Mouse (Mus musculus) spleen, adult 2 months (tissue): ENCODE measurements around the gene Babam2. TPM values are rescaled to one million over a fixed set of nuclear protein-coding genes. Genes with fewer than 3 reads are reported as not detected.

Experiments
- DNase-seq, 2 experiments: peaks; one replicate each; pipeline versions ENCODE4 v3.0.0 to v3.0.0-alpha.2; 2012 to 2021; ENCODE audit warnings: low spot score in 2 of 2, low read depth in 1 of 2
- H3K27ac ChIP-seq: fragments of 200-500 bp; 2 replicates; pipeline ENCODE4 v1.5.1; 2012; ENCODE audit warnings: low read length, inconsistent platforms; ENCODE audit not compliant: insufficient read depth
- H3K27me3 ChIP-seq: fragments of 200-500 bp; 2 replicates; pipeline ENCODE4 v1.6.1; 2012; ENCODE audit warnings: mild to moderate bottlenecking, moderate library complexity, low read length, inconsistent platforms; ENCODE audit not compliant: control insufficient read depth, insufficient read depth
- H3K36me3 ChIP-seq: fragments of 200-500 bp; 2 replicates; pipeline ENCODE4 v1.6.1; 2012; ENCODE audit warnings: mild to moderate bottlenecking, low read length, inconsistent platforms; ENCODE audit not compliant: control insufficient read depth, insufficient read depth
- H3K4me1 ChIP-seq: fragments of 200-500 bp; 2 replicates; pipeline ENCODE4 v1.6.1; 2011; ENCODE audit warnings: inconsistent platforms; ENCODE audit not compliant: control insufficient read depth, insufficient read depth, insufficient read length
- H3K4me3 ChIP-seq: fragments of 200-500 bp; 2 replicates; pipeline ENCODE4 v1.5.1; 2011; ENCODE audit warnings: mild to moderate bottlenecking, inconsistent platforms; ENCODE audit not compliant: insufficient read depth, insufficient read length; ENCODE audit errors: extremely low read depth
- CTCF ChIP-seq: fragments of 200-500 bp; IDR thresholded peaks from 2 replicates; pipeline ENCODE4 v1.5.1; 2011; ENCODE audit warnings: mild to moderate bottlenecking, inconsistent platforms; ENCODE audit not compliant: insufficient read depth, insufficient read length, insufficient replicate concordance; ENCODE audit errors: extremely low read depth
- POLR2A ChIP-seq: fragments of 200-500 bp; IDR thresholded peaks from 2 replicates; pipeline ENCODE4 v1.6.1; 2011; ENCODE audit warnings: low read depth, low read length, inconsistent platforms
- WGBS: fragments of 180-500 bp; shearing (Covaris S2); methylation state at CpG from one replicate; pipeline ENCODE4 v1.1.7; 2018; 5-methylcytosine and 5-hydroxymethylcytosine counted together
- polyA plus RNA-seq: library from polyadenylated mRNA; depleted of rRNA; stranded (reverse); fragments of >200 nt; gene quantifications from 2 replicates; pipeline ENCODE4 v1.2.3, GENCODE M21; 2012

Babam2 gene
- polyA plus RNA-seq, 1 experiment = 12.2 TPM

DNA sequence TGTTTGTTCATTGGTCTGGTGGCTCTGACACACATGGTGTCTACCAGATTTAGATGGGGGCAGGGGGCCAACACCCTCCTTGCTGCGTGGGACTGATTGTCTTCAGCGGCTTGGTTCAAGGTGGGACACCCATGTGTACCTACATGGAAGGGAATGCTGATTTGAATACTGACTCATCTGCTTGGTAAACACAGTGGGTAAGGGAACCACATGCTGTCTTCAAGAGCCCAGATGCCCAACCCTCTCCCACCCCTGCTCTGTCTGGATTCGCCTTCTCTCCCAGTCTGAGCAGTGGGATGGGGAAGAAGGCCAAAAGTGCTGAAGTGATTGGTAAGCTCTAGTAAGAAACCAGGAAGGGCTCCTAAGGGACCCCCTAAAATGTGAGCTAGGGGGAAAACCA lies 373.3 kb downstream of the Babam2 start:
- no peak for DNase-seq
- Histone ChIP-seq H3K4me1 (no peaks in the 10 kb centered on the region), H3K27ac (no peak overlapping the region), H3K36me3 (no peaks in the 10 kb centered on the region), H3K4me3 (no peak overlapping the region), H3K27me3 (no peaks in the 10 kb centered on the region)
- WGBS = 93% methylated on average over 3 of the region's 3 CpGs
- TF ChIP-seq CTCF (no peak), POLR2A (no peak)

DNA sequence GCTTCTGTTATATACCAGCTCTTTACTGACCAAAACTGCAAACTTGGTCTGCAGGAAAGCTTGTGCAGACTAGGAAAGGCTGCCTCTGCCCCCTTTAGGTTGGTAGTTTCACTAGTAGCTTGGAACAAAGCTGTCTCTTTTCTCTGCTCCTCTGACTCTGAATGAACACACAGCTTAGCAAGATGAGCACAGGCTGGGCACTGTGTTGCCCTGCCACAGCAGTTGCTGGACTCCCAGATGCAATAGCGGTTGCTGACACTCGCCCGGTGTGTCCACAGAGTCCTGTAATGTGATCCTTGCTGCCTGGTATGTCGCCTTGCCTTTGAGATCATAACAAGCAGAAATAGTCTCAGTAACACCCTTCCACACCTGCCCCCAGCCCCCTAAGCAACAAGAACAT lies 373.8 kb downstream of the Babam2 start:
- 95% methylated on average over 4 of the region's 4 CpGs for WGBS
- Histone ChIP-seq H3K4me1 (no peaks in the 10 kb centered on the region), H3K27ac (no peak overlapping the region), H3K27me3 (no peaks in the 10 kb centered on the region), H3K4me3 (no peak overlapping the region), H3K36me3 (no peaks in the 10 kb centered on the region)
- no peak for TF ChIP-seq POLR2A
- TF ChIP-seq CTCF = no peak
- no peak for DNase-seq

DNA sequence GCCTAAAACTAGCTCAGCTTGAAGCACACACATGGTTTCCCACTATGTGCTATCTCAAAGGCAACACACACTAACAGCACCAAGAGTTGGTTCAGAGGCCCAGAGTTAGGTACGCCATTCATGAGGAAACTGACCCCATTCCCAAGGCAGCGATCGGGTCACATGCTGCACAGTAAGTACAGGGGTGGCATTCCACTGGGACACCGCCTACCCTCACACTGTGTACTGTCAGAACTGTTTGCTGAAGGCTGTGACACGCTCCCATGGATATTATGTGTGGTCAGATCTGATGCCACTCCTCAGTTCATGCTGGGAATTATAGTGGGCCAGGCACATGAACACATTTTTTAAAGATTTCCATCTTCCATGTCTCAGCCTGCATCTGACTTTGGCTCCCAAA lies 374.3 kb downstream of the Babam2 start:
- Histone ChIP-seq H3K4me1 (no peaks in the 10 kb centered on the region), H3K27ac (no peak overlapping the region), H3K4me3 (no peak overlapping the region), H3K27me3 (no peaks in the 10 kb centered on the region), H3K36me3 (no peaks in the 10 kb centered on the region)
- DNase-seq = no peak
- TF ChIP-seq POLR2A = no peak
- no peak for TF ChIP-seq CTCF
- 96% methylated on average over 5 of the region's 5 CpGs for WGBS

DNA sequence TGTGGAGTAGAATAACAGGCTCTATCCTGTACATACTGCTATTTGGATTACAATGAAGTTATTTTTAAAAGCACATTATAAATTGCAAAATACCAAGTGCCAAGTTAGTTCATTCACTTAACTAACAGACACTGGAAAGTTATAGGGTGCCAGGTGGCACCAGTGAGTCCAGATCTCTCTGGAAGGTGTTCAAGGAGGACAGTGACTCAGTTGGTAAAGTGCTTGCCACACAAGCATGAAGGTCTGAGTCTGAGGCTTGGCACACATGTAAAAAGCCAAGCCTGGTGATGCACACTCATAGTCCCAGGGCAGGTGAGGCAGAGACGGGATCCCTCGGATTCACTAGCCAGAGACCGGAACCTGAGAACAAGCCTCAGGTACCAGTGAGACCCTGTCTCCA lies 375.4 kb downstream of the Babam2 start:
- no peaks in the 10 kb centered on the region for H3K36me3 ChIP-seq
- H3K27ac ChIP-seq = no peak overlapping the region
- H3K27me3 ChIP-seq = no peaks in the 10 kb centered on the region
- TF ChIP-seq POLR2A (no peak), CTCF (no peak)
- no peak overlapping the region for H3K4me3 ChIP-seq
- H3K4me1 ChIP-seq = no peaks in the 10 kb centered on the region
- WGBS = 94% methylated on average over 3 of the region's 3 CpGs
- no peak for DNase-seq

DNA sequence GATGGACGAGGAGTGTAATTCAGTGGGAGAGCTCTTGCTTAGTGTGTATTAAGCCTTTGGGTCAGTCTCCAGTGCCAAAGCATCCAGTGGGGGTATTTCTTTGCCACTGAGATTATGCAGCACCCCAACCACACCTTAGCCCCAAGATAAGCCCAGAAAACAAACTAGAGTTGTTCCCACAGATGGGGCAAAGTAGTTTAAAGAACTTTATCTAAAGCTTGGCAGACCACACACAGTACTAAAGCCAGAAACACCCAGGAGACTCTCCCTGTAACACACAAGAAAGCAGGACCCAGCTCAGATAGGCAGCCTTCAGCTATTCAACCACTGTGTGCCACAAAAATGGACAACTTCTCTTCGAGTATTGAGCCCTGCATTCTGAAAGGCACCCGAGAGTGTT lies 376.6 kb downstream of the Babam2 start:
- Histone ChIP-seq H3K4me3 (no peak overlapping the region), H3K36me3 (no peaks in the 10 kb centered on the region), H3K4me1 (no peaks in the 10 kb centered on the region), H3K27me3 (no peaks in the 10 kb centered on the region), H3K27ac (no peak overlapping the region)
- TF ChIP-seq CTCF = no peak
- TF ChIP-seq POLR2A = no peak
- WGBS = 84% methylated on average over 3 of the region's 3 CpGs
- DNase-seq = no peak

DNA sequence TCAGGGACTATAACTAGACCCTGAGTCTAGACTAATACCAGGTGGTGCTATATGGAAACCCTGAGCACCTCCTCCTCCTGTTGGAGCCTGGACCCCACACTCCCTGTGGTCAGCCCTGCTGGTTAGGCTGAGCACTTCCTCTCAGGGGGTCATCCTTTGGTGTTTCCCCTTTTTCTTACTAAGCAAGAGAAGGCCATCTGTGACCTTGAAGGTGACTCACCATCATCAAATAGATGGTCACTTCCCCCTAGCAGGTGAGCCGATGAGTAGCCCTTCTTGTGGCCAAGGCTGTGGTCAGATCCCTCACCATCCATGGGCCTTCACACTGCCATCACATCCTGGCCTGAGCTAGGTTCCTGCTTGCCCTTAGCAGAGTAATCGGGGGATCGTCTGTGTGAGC lies 379.7 kb downstream of the Babam2 start:
- Histone ChIP-seq H3K27ac (no peak overlapping the region), H3K4me3 (no peak overlapping the region), H3K4me1 (no peaks in the 10 kb centered on the region), H3K36me3 (no peaks in the 10 kb centered on the region), H3K27me3 (no peaks in the 10 kb centered on the region)
- DNase-seq = no peak
- TF ChIP-seq CTCF (no peak), POLR2A (no peak)
- 57% methylated on average over 3 of the region's 3 CpGs for WGBS

DNA sequence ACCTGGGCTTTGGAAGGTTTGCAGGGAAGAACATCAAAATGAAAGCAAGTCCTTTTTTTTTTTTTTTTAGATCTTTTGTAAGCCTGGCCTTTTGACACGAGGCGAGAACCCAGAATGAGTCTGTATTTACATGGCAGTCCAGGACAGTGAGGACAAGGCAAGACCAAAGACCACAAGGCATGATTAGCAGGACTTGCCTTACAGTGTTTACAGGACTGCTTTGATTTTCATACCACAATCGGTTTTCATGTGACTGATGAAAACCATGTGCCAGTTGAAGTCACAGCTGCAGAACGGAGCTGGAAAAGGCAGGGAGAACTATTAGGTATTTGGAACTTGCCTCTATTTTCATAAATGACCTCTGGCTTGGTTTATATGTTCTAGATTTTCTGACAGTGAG lies 381.5 kb downstream of the Babam2 start:
- WGBS = 87% methylated on average over 4 of the region's 4 CpGs
- no peaks in the 10 kb centered on the region for H3K27me3 ChIP-seq
- no peak for DNase-seq
- no peak for TF ChIP-seq CTCF
- no peak for TF ChIP-seq POLR2A
- H3K4me1 ChIP-seq = no peaks in the 10 kb centered on the region
- H3K4me3 ChIP-seq = no peak overlapping the region
- H3K27ac ChIP-seq = no peak overlapping the region
- no peaks in the 10 kb centered on the region for H3K36me3 ChIP-seq
